Mouse (Mus musculus): ENCODE data around the gene Phox2a.

DNA sequence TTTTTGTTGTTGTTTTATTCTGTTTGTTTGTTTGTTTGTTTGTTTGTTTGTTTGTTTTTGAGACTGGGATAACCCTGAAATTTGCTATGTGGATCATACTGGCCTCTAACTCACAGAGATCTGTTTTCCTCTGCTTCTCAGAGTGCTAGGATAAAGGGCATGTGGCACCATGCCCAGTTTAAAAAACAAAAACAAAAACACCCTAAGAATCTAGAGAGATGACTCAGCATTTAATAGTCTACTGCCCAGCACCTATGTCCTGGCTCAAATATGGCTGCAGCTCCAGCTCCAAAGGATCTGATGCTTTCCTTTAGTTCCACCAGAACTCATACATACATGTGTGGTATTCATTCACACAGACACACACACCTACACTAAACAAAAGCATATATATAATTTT is 42.9 kb downstream of the Phox2a start:
- TF ChIP-seq CTCF (IDR thresholded peaks at IDR 0.05; ENCODE audit: extremely low read depth, insufficient read depth, insufficient read length, insufficient replicate concordance) (no peak), POLR2A (IDR thresholded peaks at IDR 0.05; ENCODE audit: low read depth, low read length) (no peak)

Data from spleen, adult 2 months (tissue).